Mouse (Mus musculus): ENCODE measurements around the gene Ube2l6. TPM values are rescaled to one million over a fixed set of nuclear protein-coding genes. Genes with fewer than 3 reads are reported as not detected.

Gene Ube2l6
- polyA plus RNA-seq, 1 experiment: 13.8 TPM

DNA sequence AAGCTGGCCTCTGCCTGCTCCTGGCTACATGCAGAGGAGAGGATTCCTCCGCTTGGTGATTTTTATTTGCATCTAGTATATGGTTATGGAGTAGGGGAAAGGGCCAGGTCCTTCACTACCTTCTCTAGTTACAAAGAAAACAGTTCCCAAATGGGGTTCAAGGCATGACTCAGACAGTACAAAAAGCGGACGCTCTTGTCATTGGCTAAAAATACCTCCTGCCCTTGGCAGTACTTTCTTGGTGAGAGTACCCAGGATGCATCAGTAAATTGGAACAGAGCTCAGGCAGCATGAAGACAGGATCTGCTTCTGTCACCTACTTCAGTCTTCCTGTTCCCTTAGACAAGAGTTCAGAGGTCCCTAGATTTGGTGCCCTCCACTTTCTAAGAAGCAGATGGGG lies 21.2 kb downstream of the Ube2l6 start:
- TF ChIP-seq CTCF (IDR thresholded peaks at IDR 0.05; ENCODE audit: borderline replicate concordance, extremely low read depth, insufficient read depth, insufficient read length) (no peak), POLR2A (IDR thresholded peaks at IDR 0.05; ENCODE audit: borderline replicate concordance, extremely low read depth, insufficient read depth, insufficient read length, poor library complexity, severe bottlenecking) (no peak)
- DNase-seq (ENCODE audit: low read depth): no peak

GRCm38 (mm10) chr2:84822552-84822951 lies 23.9 kb downstream of the Ube2l6 start, which contains the start of gene Smtnl1:
Smtnl1 (minus strand) TSS chr2:84822652.
- TF ChIP-seq CTCF (IDR thresholded peaks at IDR 0.05; ENCODE audit: borderline replicate concordance, extremely low read depth, insufficient read depth, insufficient read length): no peak
- TF ChIP-seq POLR2A (IDR thresholded peaks at IDR 0.05; ENCODE audit: borderline replicate concordance, extremely low read depth, insufficient read depth, insufficient read length, poor library complexity, severe bottlenecking): no peak
- no peak for DNase-seq (ENCODE audit: low read depth)

DNA sequence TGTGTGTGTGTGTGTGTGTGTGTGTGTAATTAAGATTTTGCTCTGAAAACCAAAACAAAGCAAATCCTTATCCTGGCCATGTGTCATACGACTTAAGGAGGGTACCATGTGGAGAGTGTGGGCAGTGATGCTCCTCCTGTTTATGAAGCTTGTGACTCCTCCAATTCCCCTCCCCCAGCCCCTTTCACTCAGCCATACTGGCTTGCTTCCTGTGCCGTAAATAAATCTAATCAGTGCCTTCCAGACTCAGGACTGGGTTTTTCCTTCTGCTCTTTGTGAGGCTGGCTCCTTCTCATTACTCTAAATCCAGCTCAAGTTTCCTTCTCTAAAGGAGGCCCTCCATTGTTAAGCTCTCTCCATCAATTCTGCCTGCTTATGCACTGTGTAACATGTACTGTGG lies 24.6 kb downstream of the Ube2l6 start:
- TF ChIP-seq CTCF (IDR thresholded peaks at IDR 0.05; ENCODE audit: borderline replicate concordance, extremely low read depth, insufficient read depth, insufficient read length) (no peak), POLR2A (IDR thresholded peaks at IDR 0.05; ENCODE audit: borderline replicate concordance, extremely low read depth, insufficient read depth, insufficient read length, poor library complexity, severe bottlenecking) (no peak)
- no peak for DNase-seq (ENCODE audit: low read depth)

GRCm38 (mm10) chr2:84826488-84827282 lies 28.1 kb downstream of the Ube2l6 start, which contains the start of gene Timm10:
Timm10 (plus strand) TSS chr2:84826997.
- no peak for TF ChIP-seq CTCF (IDR thresholded peaks at IDR 0.05; ENCODE audit: borderline replicate concordance, extremely low read depth, insufficient read depth, insufficient read length)
- TF ChIP-seq POLR2A (IDR thresholded peaks at IDR 0.05; ENCODE audit: borderline replicate concordance, extremely low read depth, insufficient read depth, insufficient read length, poor library complexity, severe bottlenecking): 0 out of 2 replicates have a peak, but pooled peaks have one; percentile 23
- DNase-seq (ENCODE audit: low read depth): peak; percentile 99

- no peak for DNase-seq (ENCODE audit: low read depth)
- no peak for TF ChIP-seq POLR2A (IDR thresholded peaks at IDR 0.05; ENCODE audit: borderline replicate concordance, extremely low read depth, insufficient read depth, insufficient read length, poor library complexity, severe bottlenecking)
Observed at GRCm38 (mm10) chr2:84827283-84827920, 28.8 kb downstream of the Ube2l6 start.

DNA sequence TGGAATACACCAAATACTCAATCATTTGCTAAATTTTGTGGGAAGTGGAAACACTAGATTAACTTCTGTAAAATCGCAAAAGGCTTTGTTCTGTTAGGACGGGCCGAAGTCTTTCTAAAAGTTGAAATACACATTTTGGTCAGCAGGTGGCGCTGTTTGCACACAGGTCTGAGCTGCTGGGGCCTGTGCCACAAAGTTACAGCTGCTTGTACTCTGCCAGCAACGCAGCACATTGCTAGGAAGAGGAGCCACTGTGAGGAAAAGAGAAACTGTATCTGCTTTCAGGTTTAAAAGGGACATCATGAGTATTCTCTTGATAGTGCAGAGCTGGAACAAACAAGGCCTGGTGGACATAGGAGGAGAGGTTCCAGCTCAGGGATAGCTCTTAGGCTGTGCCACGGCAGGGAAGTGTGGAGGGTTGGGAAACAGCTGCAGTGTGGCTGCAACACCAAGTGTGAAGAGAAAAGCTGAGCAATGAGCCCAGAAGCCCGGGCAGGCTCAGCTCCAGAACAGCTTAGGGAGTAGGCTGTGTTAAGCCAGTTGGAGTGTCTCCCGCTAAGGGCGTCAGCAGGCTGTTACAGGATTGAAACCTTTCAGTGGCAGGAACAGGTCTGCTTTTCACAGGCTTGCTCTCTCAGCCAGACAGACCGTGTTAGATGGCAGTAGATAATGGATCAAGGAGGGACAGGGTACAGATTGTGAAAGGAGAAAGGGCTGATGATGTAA lies 33.2 kb downstream of the Ube2l6 start:
- no peak for TF ChIP-seq POLR2A (IDR thresholded peaks at IDR 0.05; ENCODE audit: borderline replicate concordance, extremely low read depth, insufficient read depth, insufficient read length, poor library complexity, severe bottlenecking)
- TF ChIP-seq CTCF (IDR thresholded peaks at IDR 0.05; ENCODE audit: borderline replicate concordance, extremely low read depth, insufficient read depth, insufficient read length): peak; percentile 94
- DNase-seq (ENCODE audit: low read depth): peak; percentile 94

- peak; percentile 35 for DNase-seq (ENCODE audit: low read depth)
- no peak for TF ChIP-seq POLR2A (IDR thresholded peaks at IDR 0.05; ENCODE audit: borderline replicate concordance, extremely low read depth, insufficient read depth, insufficient read length, poor library complexity, severe bottlenecking)
Observed at GRCm38 (mm10) chr2:84837107-84837506, 38.5 kb downstream of the Ube2l6 start.

GRCm38 (mm10) chr2:84837817-84838592 lies 39.4 kb downstream of the Ube2l6 start:
- no peak for TF ChIP-seq POLR2A (IDR thresholded peaks at IDR 0.05; ENCODE audit: borderline replicate concordance, extremely low read depth, insufficient read depth, insufficient read length, poor library complexity, severe bottlenecking)
- no peak for TF ChIP-seq CTCF (IDR thresholded peaks at IDR 0.05; ENCODE audit: borderline replicate concordance, extremely low read depth, insufficient read depth, insufficient read length)
- DNase-seq (ENCODE audit: low read depth): no peak

DNA sequence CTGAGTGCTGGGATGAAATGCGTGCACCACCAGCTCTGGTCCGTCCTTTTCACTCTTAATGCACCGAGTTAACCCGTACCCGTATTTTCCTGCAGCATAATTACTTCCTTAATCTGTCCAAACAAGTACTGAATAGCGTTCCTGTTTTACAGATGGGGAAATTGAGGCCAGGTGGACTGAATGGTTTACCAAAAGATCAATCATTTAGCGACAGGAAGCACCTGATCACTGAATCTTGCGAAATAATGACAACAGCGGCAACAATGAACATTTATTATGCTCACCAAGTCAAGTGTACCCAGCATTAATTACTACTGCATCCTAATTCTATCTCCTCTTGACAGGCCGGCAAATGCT lies 39.9 kb downstream of the Ube2l6 start, which contains the start of gene Slc43a1:
Gene Slc43a1, plus strand, starts transcription at position 258 of the 357 bp plus-strand sequence.
- TF ChIP-seq CTCF (IDR thresholded peaks at IDR 0.05; ENCODE audit: borderline replicate concordance, extremely low read depth, insufficient read depth, insufficient read length) (no peak), POLR2A (IDR thresholded peaks at IDR 0.05; ENCODE audit: borderline replicate concordance, extremely low read depth, insufficient read depth, insufficient read length, poor library complexity, severe bottlenecking) (no peak)
- DNase-seq (ENCODE audit: low read depth): no peak

GRCm38 (mm10) chr2:84838993-84839980 lies 40.7 kb downstream of the Ube2l6 start:
- TF ChIP-seq POLR2A (IDR thresholded peaks at IDR 0.05; ENCODE audit: borderline replicate concordance, extremely low read depth, insufficient read depth, insufficient read length, poor library complexity, severe bottlenecking) (no peak), CTCF (IDR thresholded peaks at IDR 0.05; ENCODE audit: borderline replicate concordance, extremely low read depth, insufficient read depth, insufficient read length) (no peak)
- DNase-seq (ENCODE audit: low read depth): peak; percentile 48

Measured in brain, embryonic 14.5 days (tissue).